In the genomic region with DNA sequence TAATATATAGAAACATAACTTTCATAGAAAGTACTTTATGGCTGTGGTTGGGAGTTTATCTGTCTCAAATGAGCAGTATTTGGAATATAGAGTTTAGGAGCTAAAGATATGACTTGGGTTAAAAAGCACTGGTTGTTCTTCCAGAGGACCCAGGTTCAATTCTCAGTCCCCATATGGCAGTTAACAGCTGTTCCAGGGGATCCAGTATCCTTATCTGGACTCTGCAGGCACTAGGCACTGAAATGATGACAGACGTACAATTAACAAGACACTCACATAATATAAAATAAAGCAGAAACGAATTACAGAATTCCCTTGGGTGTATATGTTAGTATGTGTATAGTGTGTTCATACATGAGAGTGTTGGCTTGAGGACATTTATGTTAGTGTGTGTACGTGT, we compare ENCODE assay signal across 17 mouse cellular contexts.
"Had no signal": no experiment of that assay in that cellular context is flagged by ENCODE, and none has a peak within 500 bp of the region (broad histone marks: within the 10 kb centered on the region; RNA-seq: fewer than 3 reads in every experiment).

No protein-coding gene starts in this region.

- ATAC-seq: inflammation-experienced regulatory T-cells, adult 6 months; intestine, embryonic 16.5 days; midbrain, embryonic 13.5 days; midbrain, embryonic 16.5 days had no signal

- H3K4me3 ChIP-seq: layer of hippocampus, adult 2 months; limb, embryonic 10.5 days; limb, embryonic 13.5 days; lung, embryonic 15.5 days; midbrain, embryonic 13.5 days had no signal

- H3K9me3 ChIP-seq: limb, embryonic 10.5 days; limb, embryonic 13.5 days; lung, embryonic 15.5 days; midbrain, embryonic 13.5 days had no signal

- DNase-seq: kidney, adult 18-20 months; kidney, adult 9 months; kidney, postnatal 14 days; layer of hippocampus, adult 9-11 months; lung, adult 18-20 months; lung, postnatal 10 days; lung, postnatal 36 days; thymus, postnatal 25 days had no signal

- H3K27ac ChIP-seq: limb, embryonic 10.5 days; limb, embryonic 13.5 days; lung, embryonic 15.5 days; midbrain, embryonic 13.5 days; stomach, postnatal 0 days had no signal

- H3K4me2 ChIP-seq: limb, embryonic 13.5 days; lung, embryonic 15.5 days; midbrain, embryonic 13.5 days had no signal

- H3K27me3 ChIP-seq: limb, embryonic 13.5 days; lung, embryonic 15.5 days; midbrain, embryonic 13.5 days had no signal

- H3K9ac ChIP-seq: limb, embryonic 13.5 days; lung, embryonic 15.5 days; midbrain, embryonic 13.5 days had no signal

- H3K36me3 ChIP-seq: limb, embryonic 13.5 days; midbrain, embryonic 13.5 days had no signal
